Mouse (Mus musculus) B cell, adult (primary cell): Measurements from ENCODE around the gene Tmem106c. TPM values are rescaled to one million over a fixed set of nuclear protein-coding genes. Genes with fewer than 3 reads are reported as not detected.

Experiments used
- total RNA-seq: library from RNA; stranded (reverse); gene quantifications from 4 replicates; pipeline ENCODE4 v1.2.4, GENCODE M21; 2023; ENCODE audit not compliant: inconsistent age

Gene Tmem106c
- 14.7 to 23.0 TPM (median 20.4 TPM) in 4 replicates for total RNA-seq

DNA sequence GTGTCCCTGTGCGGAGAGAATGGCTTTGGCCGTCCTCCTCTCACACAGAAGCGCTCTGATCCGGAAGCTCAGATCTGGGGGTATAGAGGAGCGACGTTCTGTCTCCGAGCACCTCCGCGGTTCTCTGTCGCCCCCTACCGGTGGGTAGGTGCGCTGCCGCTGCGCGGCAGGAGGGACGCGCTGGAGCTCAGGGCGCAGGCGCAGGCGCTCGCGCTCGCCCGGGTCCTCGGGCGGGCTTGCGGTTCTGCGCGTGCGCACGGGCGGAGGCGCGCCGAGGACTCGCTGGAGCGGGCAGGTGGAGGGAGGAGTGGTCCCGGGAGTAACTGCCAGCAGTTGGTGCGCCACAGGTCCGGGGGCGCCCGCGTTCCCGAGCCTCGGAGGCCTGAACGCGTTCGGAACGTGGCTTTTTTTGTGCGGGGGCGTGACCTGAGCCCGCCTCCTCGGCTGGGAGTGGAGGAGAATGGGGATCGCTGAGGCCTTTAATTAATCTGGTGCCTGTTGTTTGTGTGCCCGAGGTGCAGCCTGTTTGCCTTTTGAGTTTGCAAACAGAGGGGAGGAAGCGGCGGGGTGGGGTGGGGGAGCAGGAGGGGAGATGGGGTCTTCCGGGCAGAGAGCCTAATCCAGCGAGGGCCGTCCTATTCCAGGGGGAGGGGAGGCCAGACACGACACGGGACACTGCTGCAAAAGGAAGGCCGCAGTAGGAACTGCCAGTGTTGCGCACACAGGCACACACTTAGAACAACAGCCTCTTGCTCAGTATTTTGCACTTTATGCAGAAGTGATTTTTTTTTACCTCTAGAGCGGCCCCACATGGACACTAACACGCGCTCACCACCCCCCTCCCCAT lies at the start of gene Tmem106c:
Gene Tmem106c, plus strand, starts transcription at position 212 of the 847 bp plus-strand sequence.

DNA sequence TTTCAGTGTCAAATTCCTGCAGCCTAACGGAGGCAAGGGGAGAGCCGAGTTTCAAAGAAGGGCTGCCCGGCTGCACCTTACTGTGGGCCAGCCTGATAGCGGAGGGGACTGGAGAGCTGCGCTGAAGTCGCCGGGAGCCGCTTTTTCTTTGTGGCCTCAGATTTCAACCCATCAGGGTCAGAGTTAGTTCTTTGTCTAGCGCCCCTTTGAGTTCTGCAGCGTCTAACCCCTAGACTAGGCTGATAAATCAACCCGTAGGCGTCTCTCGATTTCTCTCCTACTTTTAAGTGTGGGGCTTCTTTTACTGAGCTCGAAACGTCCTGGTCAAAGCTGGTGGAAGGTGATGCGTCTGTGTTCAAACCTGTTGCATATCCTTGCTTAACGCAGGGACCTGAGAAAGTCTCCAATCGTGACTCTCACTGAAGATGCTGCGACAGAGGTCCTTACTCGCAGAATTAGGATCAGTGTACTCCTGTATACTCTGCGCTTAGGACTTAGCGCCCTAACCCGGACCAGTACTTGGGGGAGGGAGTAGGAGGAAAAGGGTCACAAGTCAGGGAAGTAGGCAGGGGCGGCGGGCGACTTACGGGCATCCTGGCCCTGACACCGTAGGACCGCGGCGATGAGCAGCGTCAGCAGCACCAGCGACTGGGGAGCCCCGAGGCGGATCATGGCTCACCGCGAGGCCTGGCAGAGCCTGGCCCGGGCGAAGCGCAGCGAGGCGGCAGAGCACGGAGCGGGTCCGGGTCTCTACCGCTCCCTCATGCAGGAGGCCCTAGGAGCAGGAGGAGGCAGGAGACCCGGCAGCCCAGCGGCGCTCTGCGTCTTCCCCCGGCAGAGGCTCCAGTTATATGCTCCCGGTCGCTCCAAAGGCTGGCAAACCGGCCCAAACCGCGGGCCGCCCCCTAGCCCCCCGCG lies 40.1 kb downstream of the Tmem106c start, which contains the start of gene Col2a1:
Gene Col2a1, minus strand, starts transcription at position 874 of the 918 bp plus-strand sequence.

Other genes starting within 250 kb of the Tmem106c start
- 5.3 to 6.8 TPM (median 6.7 TPM) in 4 replicates for gene Endou, start 232.9 kb upstream of the Tmem106c start, total RNA-seq
- gene Rapgef3, start 196.2 kb upstream of the Tmem106c start, total RNA-seq, result 2.9 to 8.3 TPM (median 7.4 TPM) in 4 replicates
- 20.5 to 24.5 TPM (median 21.4 TPM) in 4 replicates for gene Slc48a1, start 185.7 kb upstream of the Tmem106c start, total RNA-seq
- gene Hdac7, start 119.7 kb upstream of the Tmem106c start, total RNA-seq, result 128 to 144 TPM (median 132 TPM) in 4 replicates
- gene Vdr, start 53.6 kb upstream of the Tmem106c start, total RNA-seq, result 0.48 to 0.96 TPM (median 0.72 TPM) in 4 replicates
- 0.39 to 0.48 TPM in 2 of 4 replicates, not detected in the others for gene Col2a1, start 40.5 kb downstream of the Tmem106c start, total RNA-seq
- gene Pfkm, start 128.4 kb downstream of the Tmem106c start, total RNA-seq, result 4.6 to 8.1 TPM (median 5.5 TPM) in 4 replicates
- 60.4 to 67.2 TPM (median 62.3 TPM) in 4 replicates for gene Senp1, start 129.5 kb downstream of the Tmem106c start, total RNA-seq
- 15.8 to 21.0 TPM (median 18.6 TPM) in 4 replicates for gene Asb8, start 201.4 kb downstream of the Tmem106c start, total RNA-seq
- not detected in 4 replicates for gene Ccdc184, start 203.0 kb downstream of the Tmem106c start, total RNA-seq
- not detected in 4 replicates for gene Olfr288, start 231.3 kb downstream of the Tmem106c start, total RNA-seq